Mouse (Mus musculus): Measurements from ENCODE around the gene Mfap3. TPM values are rescaled to one million over a fixed set of nuclear protein-coding genes. Genes with fewer than 3 reads are reported as not detected.

The Mfap3 gene
- total RNA-seq (2023): 30.9 and 37.2 TPM in 2 replicates

DNA sequence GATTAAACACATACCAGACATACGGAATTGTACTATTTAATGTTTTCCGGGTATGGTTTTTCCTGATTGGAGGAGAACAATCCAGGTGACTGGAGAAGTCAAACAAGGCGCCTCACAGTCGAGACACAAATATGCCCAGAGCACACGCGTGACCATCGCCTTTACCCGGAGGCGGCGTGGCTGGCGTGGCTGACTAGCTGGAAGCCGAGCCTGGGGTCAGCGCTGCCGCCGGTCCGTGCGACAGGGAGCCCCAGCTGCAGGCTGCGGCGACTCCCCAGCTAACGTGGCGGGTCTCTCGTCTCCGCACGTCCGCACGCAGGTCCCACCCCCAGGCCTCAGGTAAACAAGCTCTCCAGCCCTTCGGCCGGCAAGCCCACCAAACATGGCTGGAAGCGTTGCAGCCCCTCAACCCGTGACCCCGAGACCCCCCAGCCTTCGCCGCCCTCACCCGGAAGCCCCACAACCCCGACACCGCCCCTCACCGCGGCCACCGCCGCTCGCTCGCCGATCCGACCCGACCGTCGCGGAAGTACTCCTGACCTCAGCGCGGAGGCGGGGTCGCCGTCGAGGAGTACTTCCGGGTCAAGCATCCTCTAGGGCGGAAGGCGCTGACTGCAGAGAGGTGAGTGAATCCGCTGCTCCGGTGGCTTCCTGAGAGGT is at the start of gene Mfap3, which contains the start of gene Fam114a2:
Mfap3 (plus strand) TSS at position 574 of the 660 bp plus-strand sequence.
Fam114a2 (minus strand) TSS at position 527 of the 660 bp plus-strand sequence.

Other genes with a start within 250 kb of the Mfap3 start
- gene Fam114a2, start within 50 bp of the Mfap3 start, total RNA-seq (2023): 27.3 and 32.9 TPM in 2 replicates
- gene Galnt10, start 126.8 kb downstream of the Mfap3 start, total RNA-seq (2023): 13.8 and 15.6 TPM in 2 replicates

Data from neutrophil, adult 65 days (primary cell).